Mouse (Mus musculus) c-Kit-positive CD71-positive TER-119-negative erythroid progenitor cells, embryonic 14.5 days (primary cell): ENCODE measurements around the gene Bdh2.

Source experiments
- DNase-seq: peaks from one replicate; pipeline ENCODE4 v3.0.0-alpha.2; 2013; ENCODE audit warnings: low read depth

Bdh2 gene

DNA sequence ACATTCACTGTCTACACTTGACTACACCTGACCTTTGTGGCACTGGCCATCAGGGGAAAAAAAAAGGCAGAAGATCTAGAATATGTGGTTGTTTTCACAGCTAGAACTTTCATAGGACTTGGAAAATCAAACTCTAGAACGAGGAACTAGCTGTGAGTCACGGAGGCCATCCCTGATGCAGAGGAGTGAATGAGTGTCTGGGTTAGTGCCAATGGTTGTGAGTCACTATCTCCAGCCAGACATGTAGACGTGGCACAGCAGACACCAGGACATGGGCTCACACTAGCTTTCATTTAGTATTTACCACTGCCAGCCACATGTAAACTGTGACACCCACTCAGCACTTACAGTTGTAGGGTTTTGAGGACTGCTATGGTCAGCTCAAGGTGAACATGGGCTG lies 17.5 kb downstream of the Bdh2 start:
- no peak for DNase-seq

DNA sequence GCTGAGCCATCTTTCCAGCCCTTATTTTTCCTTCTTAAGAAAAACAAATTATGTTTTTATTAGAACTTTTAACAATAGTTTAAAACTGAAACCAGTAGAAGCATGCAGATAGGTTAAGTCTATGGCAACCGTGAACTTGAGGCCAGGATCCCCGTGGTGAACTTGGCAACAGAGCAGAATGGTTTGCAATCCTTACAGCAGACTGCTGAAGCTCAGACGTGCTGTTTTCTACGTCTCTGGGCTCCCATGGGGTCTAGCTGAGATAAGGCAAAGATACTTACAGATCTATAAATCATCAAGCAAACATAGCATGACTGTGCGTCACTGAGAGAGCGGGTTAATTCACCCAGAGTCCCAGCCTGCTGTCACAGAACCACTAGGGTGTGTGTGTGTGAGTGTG lies 19.1 kb downstream of the Bdh2 start:
- no peak for DNase-seq

DNA sequence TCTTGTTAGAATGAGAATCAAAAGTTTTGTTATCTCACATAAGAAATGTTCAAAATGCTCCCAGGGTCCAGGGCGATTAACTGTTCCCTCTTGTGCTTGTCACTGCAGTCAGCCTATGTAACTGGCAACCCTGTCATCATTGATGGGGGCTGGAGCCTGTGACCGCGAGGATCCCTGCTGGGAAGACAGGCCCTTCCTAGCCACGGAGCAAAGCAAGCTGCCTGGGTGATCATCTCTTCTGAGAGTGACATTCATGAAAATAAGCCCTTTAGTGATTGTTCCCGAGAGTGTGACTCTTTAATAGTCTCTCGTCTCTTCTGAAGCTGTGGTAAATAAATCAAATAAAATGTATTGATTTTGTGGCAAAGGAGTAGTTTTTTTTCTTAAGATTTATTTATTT lies 23.0 kb downstream of the Bdh2 start:
- DNase-seq = no peak

DNA sequence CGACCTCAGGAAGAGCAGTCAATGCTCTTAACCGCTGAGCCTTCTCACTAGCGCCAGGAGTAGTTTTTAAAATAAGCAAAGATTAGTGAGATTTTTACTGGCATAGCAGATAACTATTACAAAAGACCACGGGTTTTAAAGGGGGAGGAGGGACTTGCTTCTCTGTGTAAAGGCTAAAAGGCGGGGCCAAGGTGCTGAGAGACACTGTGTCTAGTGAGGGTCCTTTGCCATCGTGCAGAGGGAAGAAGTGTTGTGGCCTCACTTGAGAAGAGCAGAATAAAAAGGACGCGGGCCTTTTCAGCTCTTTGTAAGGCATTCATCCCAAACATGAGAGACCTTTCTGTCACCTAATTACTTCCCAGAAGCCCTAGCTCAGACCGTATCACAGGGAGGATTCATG lies 23.5 kb downstream of the Bdh2 start:
- no peak for DNase-seq

DNA sequence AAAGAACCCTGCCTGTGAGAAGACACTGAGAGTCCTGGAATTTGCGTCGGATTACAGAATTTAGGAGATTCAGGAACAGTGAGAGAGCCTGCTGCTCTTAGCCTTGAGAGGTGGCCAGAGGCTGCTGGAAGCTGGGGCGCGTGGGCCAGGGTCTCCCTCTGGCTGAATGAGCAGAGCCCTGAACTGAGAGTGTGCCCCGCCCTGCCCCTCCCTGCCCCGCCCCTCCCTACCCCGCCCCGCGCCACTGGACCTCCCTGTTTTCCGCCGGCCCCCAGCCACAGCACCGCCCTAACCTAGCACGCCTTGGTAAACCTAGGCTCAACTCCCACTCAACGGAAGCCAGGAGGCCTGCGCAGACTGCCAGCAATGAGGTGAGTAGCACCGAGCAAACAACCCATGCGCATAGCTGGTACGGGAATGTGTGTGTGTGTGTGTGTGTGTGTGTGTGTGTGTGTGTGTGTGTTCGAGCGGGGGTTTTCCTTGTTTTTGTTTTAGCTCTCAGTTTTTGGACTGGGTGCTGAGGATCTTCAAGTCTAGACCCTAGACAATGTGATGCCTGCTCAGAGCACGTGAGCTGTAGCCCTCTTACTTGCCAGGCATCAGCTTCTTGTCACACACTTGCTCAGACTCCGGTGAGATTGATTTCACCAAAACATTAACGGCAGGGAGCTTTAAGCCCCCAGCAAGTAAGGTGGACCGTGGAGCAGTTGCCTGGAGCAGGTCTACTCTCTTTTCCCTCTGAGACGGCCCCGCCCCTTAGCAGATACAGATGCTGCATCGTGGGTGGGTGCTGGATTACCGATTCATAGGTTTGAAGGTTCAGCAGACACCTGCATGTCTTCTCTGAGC lies 26.6 kb downstream of the Bdh2 start, which contains the start of gene Slc9b2:
Gene Slc9b2 (plus strand): TSS at position 290 of the 849 bp plus-strand sequence.
- DNase-seq = peak; percentile 22

DNA sequence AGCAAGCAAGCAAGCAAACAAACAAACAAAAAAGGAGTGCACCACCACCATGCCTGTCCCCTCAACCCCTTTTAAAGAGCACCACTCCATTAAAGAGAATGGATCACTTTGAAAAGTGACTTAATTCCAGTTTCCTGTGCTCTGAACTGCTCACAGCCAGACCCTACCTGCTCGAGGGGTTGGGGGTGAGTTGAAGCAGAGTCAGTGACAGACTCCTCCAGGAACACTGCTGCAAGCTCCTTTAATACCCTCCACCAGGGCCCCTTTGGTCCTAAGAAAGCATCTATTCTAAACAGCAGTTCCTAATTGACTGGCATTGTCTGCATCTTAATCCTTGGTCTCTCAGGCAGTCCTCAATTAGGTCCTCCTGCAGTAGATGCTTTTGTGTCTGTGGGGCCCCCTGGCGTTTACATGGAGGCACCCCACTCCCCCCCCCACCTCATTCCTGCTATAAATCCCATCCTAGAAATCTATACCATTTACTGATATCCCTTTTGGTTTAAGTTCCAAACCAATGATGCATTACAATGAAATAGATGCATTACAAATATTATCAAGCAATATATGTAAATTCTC lies 32.0 kb downstream of the Bdh2 start:
- DNase-seq = no peak

DNA sequence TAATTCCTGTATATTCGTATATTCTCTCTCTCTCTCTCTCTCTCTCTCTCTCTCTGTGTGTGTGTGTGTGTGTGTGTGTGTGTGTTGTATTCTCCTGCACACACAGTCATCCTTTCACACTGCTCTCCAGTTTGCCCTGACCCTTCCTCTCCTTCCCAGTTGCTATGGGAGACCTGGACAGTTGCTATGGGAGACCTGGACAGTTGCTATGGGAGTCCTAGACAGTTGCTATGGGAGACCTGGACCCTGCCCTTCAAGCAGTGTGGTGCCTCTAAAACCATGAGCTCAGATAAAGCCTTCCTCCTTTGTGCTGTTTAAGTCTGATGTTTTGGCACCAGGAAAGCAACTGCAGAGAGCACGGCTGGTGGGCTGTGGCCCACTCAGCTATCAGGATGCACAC lies 32.7 kb downstream of the Bdh2 start:
- no peak for DNase-seq

DNA sequence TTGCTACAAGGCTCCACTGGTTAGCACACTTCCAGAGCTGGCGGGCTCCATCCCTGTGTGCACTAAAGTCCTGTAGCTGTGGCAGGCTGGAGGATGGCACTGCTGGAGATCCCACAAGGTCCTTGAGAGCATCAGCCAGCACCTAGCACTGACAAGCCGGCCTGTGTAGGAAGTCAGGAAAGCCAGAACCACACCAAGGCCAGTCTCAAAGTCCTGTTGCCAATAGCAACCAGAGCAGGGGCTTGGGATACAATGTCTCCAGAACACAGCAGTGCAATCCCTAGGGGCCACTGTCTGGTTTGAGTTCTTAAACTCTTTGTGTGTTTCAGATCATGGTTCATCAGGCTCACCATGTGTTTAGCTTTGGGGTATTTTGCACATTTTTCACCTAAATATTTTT lies 33.8 kb downstream of the Bdh2 start:
- no peak for DNase-seq

DNA sequence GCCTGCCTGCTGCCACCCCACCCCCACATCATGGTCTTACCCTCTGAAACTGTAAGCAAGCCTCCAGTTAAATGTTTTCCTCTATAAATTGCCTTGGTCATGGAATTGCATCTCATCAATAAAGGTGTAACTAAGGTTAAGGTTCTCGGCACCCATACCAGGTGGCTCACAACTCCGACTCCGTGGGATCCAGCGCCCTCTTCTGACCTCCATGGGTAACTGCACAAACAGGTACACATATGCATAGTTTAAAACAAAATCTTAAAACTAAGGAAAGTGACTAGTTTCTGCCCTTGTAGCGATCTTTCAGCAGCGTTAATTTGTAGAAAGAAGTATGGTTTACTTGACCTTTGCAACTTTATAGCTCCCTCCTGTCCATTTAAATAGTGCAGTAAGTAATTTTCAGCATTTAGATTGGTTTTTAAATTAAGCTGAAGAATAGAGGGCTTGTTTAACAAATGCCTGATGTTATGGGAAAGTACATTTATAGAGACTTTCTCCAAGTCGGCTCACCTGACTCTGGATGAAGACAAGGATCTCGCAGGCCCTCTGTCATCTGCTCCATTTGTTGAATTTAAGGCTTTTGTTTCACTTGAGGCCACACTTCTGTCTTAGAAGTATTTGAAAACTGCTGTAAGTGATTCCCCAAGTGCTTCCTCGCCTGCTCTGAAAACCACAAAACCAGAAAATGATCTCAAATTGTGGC lies 34.9 kb downstream of the Bdh2 start:
- DNase-seq = no peak

DNA sequence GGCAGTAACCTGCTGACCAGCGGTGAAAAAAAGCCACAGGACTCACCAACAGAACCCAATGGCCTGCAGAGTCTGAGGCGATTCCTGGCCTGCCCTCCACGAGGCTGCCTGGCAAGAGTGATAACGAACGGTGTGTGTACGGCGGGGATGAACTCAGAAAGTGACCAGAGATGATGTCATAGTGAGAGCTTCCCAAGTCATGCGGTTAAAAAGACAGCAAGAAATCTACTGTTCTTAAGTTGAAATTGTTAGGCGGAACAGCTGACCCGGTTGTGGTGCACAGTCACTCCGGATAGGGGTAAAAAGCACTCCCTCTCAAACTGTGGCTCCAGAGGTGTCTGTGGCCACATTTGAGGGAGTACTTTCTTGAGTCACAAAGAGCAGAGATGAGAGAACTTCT lies 37.3 kb downstream of the Bdh2 start:
- DNase-seq = no peak

DNA sequence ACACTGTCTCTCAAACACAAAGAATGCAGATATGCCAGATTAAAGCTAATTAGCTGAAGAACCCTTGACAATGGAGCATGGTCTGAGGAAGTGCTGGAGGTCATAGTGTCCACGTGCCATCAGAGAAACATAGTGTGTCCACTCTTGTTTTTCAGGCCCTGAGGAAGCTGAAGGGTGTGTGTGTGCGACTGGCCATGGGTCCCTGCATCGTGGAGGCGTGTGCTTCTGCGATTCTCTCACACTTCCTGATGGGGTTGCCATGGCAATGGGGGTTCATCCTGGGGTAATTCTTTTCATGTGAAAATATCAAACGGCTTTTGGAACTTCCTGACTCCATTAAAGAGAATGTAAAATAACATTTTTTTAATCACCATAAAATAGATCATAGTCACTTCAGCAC lies 43.3 kb downstream of the Bdh2 start:
- no peak for DNase-seq

DNA sequence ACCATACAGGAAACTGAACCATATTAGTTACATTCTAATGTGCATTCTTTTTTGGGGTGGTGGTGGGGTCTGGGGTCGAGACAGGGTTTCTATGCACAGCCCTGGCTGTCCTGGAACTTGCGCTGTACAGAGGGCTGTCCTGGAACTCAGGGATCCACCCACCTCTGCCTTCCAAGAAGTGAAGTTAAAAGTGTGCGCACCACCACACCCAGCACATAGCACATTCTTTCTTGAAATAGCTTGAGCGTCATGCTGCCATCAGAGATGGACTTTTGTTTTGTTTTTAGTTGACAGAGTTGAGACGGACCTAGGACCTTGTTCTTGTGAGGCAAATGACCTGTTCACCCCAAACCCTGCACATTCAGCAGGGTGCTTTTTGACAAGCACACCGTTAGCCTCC lies 46.2 kb downstream of the Bdh2 start:
- no peak for DNase-seq

DNA sequence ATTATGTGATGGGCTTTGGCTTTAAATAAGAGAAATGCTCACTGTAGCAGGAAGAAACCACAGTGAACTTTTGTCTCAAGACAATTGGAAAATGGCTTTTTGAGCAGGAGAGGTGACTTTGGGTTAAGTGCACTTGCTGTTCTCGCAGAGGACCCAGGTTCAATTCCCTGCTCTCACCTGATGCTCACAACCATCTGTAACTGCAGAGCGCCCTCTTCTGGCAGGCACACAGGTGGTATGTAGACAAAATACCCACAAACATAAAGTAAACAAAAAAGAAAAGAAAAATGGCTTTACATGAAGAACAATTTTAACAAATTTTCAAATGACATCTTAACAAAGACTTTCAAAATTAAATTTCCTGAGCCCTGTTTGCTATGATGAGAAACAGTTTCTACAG lies 46.6 kb downstream of the Bdh2 start:
- DNase-seq = peak; percentile 16

DNA sequence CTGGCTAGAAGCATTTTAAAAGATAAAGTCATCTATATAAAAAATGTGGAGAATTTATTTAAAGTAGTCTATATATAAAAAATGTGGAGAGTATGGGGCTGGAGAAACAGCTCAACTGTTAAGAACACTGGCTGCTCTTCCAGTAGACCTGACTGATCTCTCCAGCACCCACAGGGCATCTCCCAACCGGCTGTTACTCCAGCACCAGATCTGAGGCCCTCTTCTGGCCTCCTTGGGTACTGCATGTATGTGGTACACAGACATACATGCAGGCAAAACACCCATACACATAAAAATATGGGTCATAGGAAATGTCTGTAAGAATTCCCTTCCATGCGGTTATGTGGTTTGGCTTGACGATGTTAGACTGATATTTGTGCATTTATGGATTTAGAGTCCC lies 47.5 kb downstream of the Bdh2 start:
- peak; percentile 59 for DNase-seq

DNA sequence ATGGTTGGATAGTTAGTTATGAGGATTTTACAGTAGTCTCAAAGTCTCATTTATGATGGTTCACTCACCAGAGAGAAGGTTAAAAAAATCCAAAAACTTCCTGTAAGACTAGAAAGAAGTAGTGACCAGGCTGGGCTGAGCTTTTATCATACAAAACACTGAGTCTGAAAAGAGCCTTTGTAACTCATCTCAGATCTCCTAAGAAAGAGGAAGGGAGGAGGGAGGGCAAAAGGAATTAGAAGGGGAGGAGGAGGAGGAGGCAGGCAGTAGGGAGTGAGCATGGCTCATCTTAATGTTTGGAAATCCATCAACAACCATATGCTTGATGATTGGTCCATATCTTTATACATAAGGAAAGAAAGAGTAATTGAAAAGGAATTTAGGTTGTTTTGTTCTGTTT lies 51.7 kb downstream of the Bdh2 start:
- no peak for DNase-seq

DNA sequence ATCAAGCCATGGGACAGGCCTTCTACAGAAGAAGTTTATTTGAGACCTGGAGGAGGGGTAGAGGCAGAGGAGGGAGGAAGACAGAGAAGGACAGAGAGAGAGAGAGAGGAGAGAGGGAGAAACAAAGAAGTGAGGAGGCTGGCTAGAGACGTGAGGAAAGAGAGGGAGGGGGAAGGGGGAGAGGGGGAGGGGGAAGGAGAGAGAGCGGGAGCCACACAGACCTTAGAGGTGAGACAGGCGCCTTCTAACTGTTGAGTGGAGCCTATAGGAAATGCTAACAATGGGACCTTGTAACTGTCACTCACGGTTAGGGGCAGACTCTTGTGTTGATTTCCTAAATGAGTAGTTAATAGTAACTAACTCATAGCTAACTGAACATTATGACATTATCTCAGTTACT lies 52.7 kb downstream of the Bdh2 start:
- DNase-seq = no peak

DNA sequence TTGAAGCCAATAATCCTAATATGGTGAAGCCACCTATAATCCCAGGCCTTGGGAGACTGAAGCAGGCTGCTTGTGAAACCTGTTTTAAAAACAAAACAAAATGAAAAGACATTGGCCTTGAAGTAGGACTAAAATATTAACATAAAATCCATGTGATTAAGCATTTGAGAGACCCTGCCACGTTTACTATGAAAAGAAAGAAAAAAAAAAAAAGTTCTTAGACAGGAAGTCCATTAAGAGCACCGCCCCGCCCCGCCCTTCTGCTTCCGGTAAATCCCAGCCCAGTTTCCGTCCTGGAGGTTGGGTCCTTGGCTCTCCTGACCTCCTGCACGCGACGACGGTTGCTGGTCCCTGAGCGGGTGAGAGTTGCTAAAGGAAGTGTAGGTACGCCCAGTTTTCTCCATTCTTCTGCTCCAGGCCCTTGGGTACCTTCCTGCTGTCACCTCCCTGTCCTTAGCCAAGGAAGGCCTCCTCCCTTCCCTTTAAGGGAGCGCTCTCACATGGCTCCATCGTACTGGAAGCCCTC lies 66.8 kb downstream of the Bdh2 start, which contains the start of gene Slc9b1:
Gene Slc9b1 (plus strand): TSS at position 291 of the 526 bp plus-strand sequence.
- DNase-seq = no peak

DNA sequence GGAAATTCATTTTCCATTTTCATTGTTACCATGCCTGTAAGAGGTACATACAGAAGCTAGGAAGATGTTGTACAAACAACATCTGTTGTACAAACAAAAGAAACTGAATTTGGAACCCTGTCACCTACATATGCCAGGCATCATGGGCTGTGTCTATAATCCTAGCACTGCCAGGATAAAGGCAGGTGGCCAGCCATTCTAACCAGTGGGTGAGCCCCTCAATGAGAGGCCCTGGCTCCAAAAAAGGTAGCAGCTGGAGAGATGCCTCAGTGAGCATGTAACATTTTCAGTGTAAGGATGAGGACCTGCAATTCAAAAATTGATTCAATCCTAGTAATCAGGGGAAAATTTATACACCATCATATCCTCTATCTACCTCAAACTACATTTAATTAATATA lies 68.0 kb downstream of the Bdh2 start:
- no peak for DNase-seq

DNA sequence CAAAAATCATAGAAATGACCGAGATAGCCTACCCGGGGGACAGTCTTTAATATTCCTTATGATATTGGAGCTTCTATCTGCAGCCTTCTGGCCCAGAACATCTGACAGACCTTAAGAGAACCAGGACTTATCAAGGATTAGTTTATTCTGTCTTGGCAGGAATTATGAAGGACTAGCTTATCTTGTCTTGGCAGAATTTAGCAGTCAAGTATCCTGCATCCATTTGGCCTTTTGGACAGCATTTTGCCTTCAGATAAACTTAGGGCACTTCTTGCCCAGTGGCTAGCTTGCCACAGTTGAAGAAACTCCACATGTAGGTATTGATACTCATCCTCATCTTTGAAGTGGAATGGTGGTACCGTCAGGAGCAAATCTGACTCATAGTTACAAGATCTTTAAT lies 70.8 kb downstream of the Bdh2 start:
- DNase-seq = no peak
